20 mouse cellular contexts compared by ENCODE assay signal in the genomic region with DNA sequence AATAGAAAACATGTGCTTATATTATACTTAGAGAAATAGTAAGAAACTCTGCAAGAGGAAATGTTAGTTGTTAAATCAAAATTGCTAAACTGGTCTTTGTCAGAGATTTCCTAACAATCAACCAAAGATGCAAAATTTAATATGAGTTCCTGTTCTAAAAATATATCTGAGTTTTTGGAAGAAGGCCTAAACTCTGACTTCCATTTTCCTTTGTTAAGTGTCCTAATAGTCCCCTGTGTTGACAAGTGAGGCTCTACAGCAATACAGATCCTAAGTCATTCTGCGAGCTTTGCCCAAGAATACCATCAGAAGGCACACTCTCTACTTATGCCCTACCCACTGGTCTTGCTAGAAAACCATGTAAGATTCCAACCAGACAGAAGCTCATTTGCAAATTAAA. TPM values are rescaled to one million over a fixed set of nuclear protein-coding genes. Genes with fewer than 3 reads are reported as not detected.
DNase-seq lines count a peak whose midpoint lies in the region; TF ChIP-seq lines count a peak whose summit lies in the region.
"Had no signal": no experiment of that assay in that cellular context is flagged by ENCODE, and none has a peak within 500 bp of the region (broad histone marks: within the 10 kb centered on the region; RNA-seq: fewer than 3 reads in every experiment).

No protein-coding gene starts in this region.

- TF ChIP-seq CTCF in gastrocnemius, adult 2 months (IDR thresholded peaks at IDR 0.05): no peak

- H3K27ac ChIP-seq in macrophage: peak overlapping the region; percentile 41
- no peak overlapping the region for H3K27ac ChIP-seq in gastrocnemius, adult 2 months
- H3K27ac ChIP-seq: embryonic facial prominence, embryonic 15.5 days; forebrain, embryonic 10.5 days; forebrain, embryonic 15.5 days; heart, embryonic 13.5 days; hindbrain, embryonic 12.5 days had no signal

- peaks cover 22% of the 10 kb centered on the region; the same call in 1 of the 2 replicates for H3K79me2 ChIP-seq in macrophage (ENCODE audit: inconsistent target)

- no peak overlapping the region for H3K4me3 ChIP-seq in macrophage (ENCODE audit: inconsistent target)
- H3K4me3 ChIP-seq in gastrocnemius, adult 2 months: no peak overlapping the region
- H3K4me3 ChIP-seq: embryonic facial prominence, embryonic 15.5 days; erythroblast, embryonic 14.5 days; forebrain, embryonic 10.5 days; forebrain, embryonic 15.5 days; heart, embryonic 13.5 days; hindbrain, embryonic 12.5 days had no signal

- 50% methylated on average over 1 of the region's 1 CpGs for WGBS in macrophage (ENCODE audit: missing documents)

- intact Hi-C loops in heart, postnatal 10 days (cut with DNase I): no loop called here
- intact Hi-C loops in gastrocnemius, adult 2 months (cut with DNase I): no loop called here

- peaks cover 7% of the 10 kb centered on the region; the same call in 1 of the 2 replicates for H3K36me3 ChIP-seq in macrophage (ENCODE audit: inconsistent target)
- H3K36me3 ChIP-seq: forebrain, embryonic 15.5 days had no signal

- peak; percentile 18 for DNase-seq in heart, adult 8-10 months (ENCODE audit: low spot score)
- no peak for DNase-seq in heart, postnatal 10 days
- DNase-seq in NIH3T3 (ENCODE audit: low read depth): peak; percentile 15
- DNase-seq in gastrocnemius, adult 2 months: no peak
- no peak for DNase-seq in lung, adult 18-20 months
- DNase-seq in gastrocnemius, adult 8-10 months (ENCODE audit: low spot score in 2 of 2): no peak
- DNase-seq: adrenal gland, adult 8-10 months; adrenal gland, postnatal 36 days; cerebellum, adult 11 months; cerebellum, adult 9-10 months; cerebellum, postnatal 25 days; gastrocnemius, postnatal 14 days; heart, postnatal 4 days had no signal

RNA-seq across cellular contexts. Expression of a gene that starts 21.0 kb away (rescaled TPM):
- total RNA-seq in heart, adult 8-10 months (2022): 100 to 1,000 TPM; 233 to 306 (median 274) TPM
- 100 to 1,000 TPM; 229 to 247 TPM for total RNA-seq in heart, postnatal 10 days (2021)
- total RNA-seq in macrophage (2018; cell fraction: chromatin; rRNA removed): 10 to 100 TPM in 9 of 26 experiments, 1 to 10 TPM in 17; 2.3 to 18.3 (median 7.8) TPM
- total RNA-seq in macrophage (2018; cell fraction: cytosol; rRNA removed): 10 to 100 TPM; 37.7 to 72.1 (median 54.1) TPM
- 10 to 100 TPM in 13 of 26 experiments, 1 to 10 TPM in 13; 4.0 to 22.7 (median 10.3) TPM for total RNA-seq in macrophage (2018; cell fraction: nucleus; rRNA removed)
- polyA plus RNA-seq in macrophage (2018): 28.8 to 103 TPM (median 37.3 TPM) in 3 replicates
- total RNA-seq in gastrocnemius, adult 2 months (2021): 100 to 1,000 TPM; 123 to 152 TPM
- total RNA-seq in gastrocnemius, adult 8-10 months (2022): 100 to 1,000 TPM; 118 to 168 (median 150) TPM

RNA-seq across cellular contexts. Expression of a gene that starts 50.1 kb away (rescaled TPM):
- 1 to 10 TPM in 1 of 4 experiments, under 1 TPM in 3; 0.50 to 1.0 (median 0.57) TPM for total RNA-seq in heart, adult 8-10 months (2022)
- total RNA-seq in heart, postnatal 10 days (2021): under 1 TPM; 0.47 to 0.53 TPM
- total RNA-seq in macrophage (2018; cell fraction: chromatin; rRNA removed): 100 to 1,000 TPM in 17 of 26 experiments, 10 to 100 TPM in 9; 31.2 to 450 (median 187) TPM
- 100 to 1,000 TPM in 14 of 26 experiments, 10 to 100 TPM in 12; 68.4 to 335 (median 169) TPM for total RNA-seq in macrophage (2018; cell fraction: cytosol; rRNA removed)
- total RNA-seq in macrophage (2018; cell fraction: nucleus; rRNA removed): 100 to 1,000 TPM in 14 of 26 experiments, 10 to 100 TPM in 12; 35.4 to 234 (median 167) TPM
- polyA plus RNA-seq in macrophage (2018): 80.3 to 135 TPM (median 124 TPM) in 3 replicates
- under 1 TPM in 1 of 2 experiments, not detected in 1; 0.22 TPM for total RNA-seq in gastrocnemius, adult 2 months (2021)
- total RNA-seq in gastrocnemius, adult 8-10 months (2022): under 1 TPM in 2 of 4 experiments, not detected in 2; 0.17 to 0.24 TPM
- polyA plus RNA-seq: forebrain, embryonic 10.5 days had no signal

Comparison
In these comparisons a context has a peak if more than half of its experiments do, and no peak if none do; other contexts are left out.
1. DNase-seq: peak in heart, adult 8-10 months (single experiment) and NIH3T3 (single experiment); none in heart, postnatal 10 days (0 of 2), gastrocnemius, adult 2 months (single experiment), lung, adult 18-20 months (0 of 2) and gastrocnemius, adult 8-10 months (0 of 2).